Mouse (Mus musculus) bone marrow, adult 2 months (tissue): ENCODE data around the gene Dusp1.

Experiments used
- CTCF ChIP-seq: fragments of 200-500 bp; IDR thresholded peaks from 2 replicates; pipeline ENCODE4 v1.5.1; 2011; ENCODE audit warnings: low read length, control low read depth; ENCODE audit not compliant: control insufficient read depth, insufficient read depth
- POLR2A ChIP-seq: fragments of 200-500 bp; IDR thresholded peaks from 2 replicates; pipeline ENCODE4 v1.6.1; 2011; ENCODE audit warnings: low read depth, mild to moderate bottlenecking, control low read depth, low read length, borderline replicate concordance; ENCODE audit not compliant: control insufficient read depth

- TF ChIP-seq CTCF, result no peak
- TF ChIP-seq POLR2A, result no peak
These were observed 8.8 kb upstream of the Dusp1 start for GRCm38 (mm10) chr17:26570651-26571118.
